Mouse (Mus musculus) heart, adult 2 months (tissue): Measurements from ENCODE around the gene Tbc1d1. TPM values are rescaled to one million over a fixed set of nuclear protein-coding genes. Genes with fewer than 3 reads are reported as not detected.

ENCODE experiments used
- DNase-seq, 2 experiments: peaks; one replicate each; pipeline ENCODE4 v3.0.0; 2021
- H3K27ac ChIP-seq: fragments of 200-600 bp; 2 replicates; pipeline ENCODE4 v1.8.1; 2022
- H3K27me3 ChIP-seq: fragments of 200-500 bp; 2 replicates; pipeline ENCODE4 v1.6.1; 2012; ENCODE audit warnings: mild to moderate bottlenecking, low read length, inconsistent platforms, mixed read lengths; ENCODE audit not compliant: control insufficient read depth, insufficient read depth
- H3K36me3 ChIP-seq: fragments of 200-500 bp; 2 replicates; pipeline ENCODE4 v1.6.1; 2012; ENCODE audit warnings: low read length, inconsistent platforms; ENCODE audit not compliant: control insufficient read depth, insufficient read depth
- H3K4me1 ChIP-seq: fragments of 200-500 bp; 2 replicates; pipeline ENCODE4 v1.6.1; 2011; ENCODE audit warnings: low read length; ENCODE audit not compliant: control insufficient read depth, insufficient read depth
- H3K4me3 ChIP-seq: fragments of 200-600 bp; 2 replicates; pipeline ENCODE4 v1.8.1; 2022
- H3K79me2 ChIP-seq: fragments of 200-500 bp; replicated peaks from 2 replicates; pipeline ENCODE4 v1.6.1; 2012; ENCODE audit warnings: mild to moderate bottlenecking, inconsistent platforms, low read length, moderate library complexity, mixed read lengths; ENCODE audit not compliant: control insufficient read depth, insufficient read depth
- H3K9ac ChIP-seq: fragments of 200-500 bp; 2 replicates; pipeline ENCODE4 v1.6.1; 2012; ENCODE audit warnings: low read depth, mild to moderate bottlenecking, control low read depth, inconsistent platforms, low read length, mixed read lengths
- CTCF ChIP-seq: fragments of 200-600 bp; IDR thresholded peaks from 2 replicates; pipeline ENCODE4 v1.8.1; 2022; ENCODE audit warnings: antibody characterized with exemption, mild to moderate bottlenecking, moderate library complexity
- EP300 ChIP-seq: fragments of 200-500 bp; IDR thresholded peaks from 2 replicates; pipeline ENCODE4 v1.6.1; 2011; ENCODE audit warnings: low read depth, low read length, control low read depth; ENCODE audit not compliant: insufficient read depth
- POLR2A ChIP-seq: fragments of 200-500 bp; IDR thresholded peaks from 2 replicates; pipeline ENCODE4 v1.6.1; 2011; ENCODE audit warnings: mild to moderate bottlenecking, low read depth, low read length, control low read depth; ENCODE audit not compliant: insufficient read depth
- WGBS: fragments of 180-500 bp; shearing (Covaris S2); methylation state at CpG from one replicate; pipeline ENCODE4 v1.1.7; 2018; 5-methylcytosine and 5-hydroxymethylcytosine counted together
- intact Hi-C: fragments of 180-260 bp; cut with DNase I; formaldehyde crosslinking; loops from one replicate; pipeline ENCODE4 v1.15.1; 2025
- polyA plus RNA-seq: library from polyadenylated mRNA; depleted of rRNA; stranded (reverse); fragments of >200 nt; gene quantifications from 2 replicates; pipeline ENCODE4 v1.2.3, GENCODE M21; 2012
- total RNA-seq, 2 experiments: library from RNA; stranded (reverse); gene quantifications; 2 replicates each; pipeline ENCODE4 v1.2.3; 2021

The Tbc1d1 gene
- total and polyA plus RNA-seq, 3 experiments, result 13.2 to 22.1 (median 13.6) TPM

DNA sequence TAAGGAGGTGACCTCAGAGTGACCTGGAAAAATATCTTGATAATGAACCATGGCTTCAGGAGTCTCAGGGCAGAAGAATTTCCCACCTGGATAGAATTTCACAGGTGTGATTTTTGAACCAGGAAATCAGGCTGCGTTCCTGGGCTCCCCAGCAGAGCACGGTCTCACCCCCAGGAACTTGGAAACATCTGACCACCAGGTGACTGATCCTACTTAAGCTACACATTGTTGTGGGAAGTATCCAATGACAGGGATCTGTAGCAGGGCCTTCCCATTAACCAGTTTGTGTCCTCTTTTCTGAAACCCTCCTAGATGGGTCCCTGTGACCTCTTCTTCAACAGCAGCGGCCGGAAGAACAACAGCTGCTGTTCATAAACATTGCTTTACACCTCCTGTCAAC is 227.1 kb downstream of the Tbc1d1 start:
- peaks cover 3% of the 10 kb centered on the region; the same call in 1 of the 2 replicates for H3K36me3 ChIP-seq
- H3K4me1 ChIP-seq, result peaks cover 26% of the 10 kb centered on the region
- DNase-seq, result peak in 1 of 2 experiments; percentile 15
- no peaks in the 10 kb centered on the region for H3K27me3 ChIP-seq
- 95% methylated on average over 4 of the region's 4 CpGs for WGBS
- no peak overlapping the region for H3K9ac ChIP-seq
- TF ChIP-seq POLR2A, result no peak
- no peak for TF ChIP-seq EP300
- intact Hi-C loops, result loop anchor here (2.0 to 5.0 kb wide), 2 partner anchors 124 to 319 kb away; no protein-coding TSS in a partner anchor
- H3K79me2 ChIP-seq, result no peaks in the 10 kb centered on the region
- H3K4me3 ChIP-seq, result no peak overlapping the region
- H3K27ac ChIP-seq, result peak overlapping the region; percentile 54

- Histone ChIP-seq H3K27ac (no peak overlapping the region), H3K9ac (no peak overlapping the region), H3K79me2 (no peaks in the 10 kb centered on the region), H3K4me3 (no peak overlapping the region), H3K4me1 (peaks cover 21% of the 10 kb centered on the region), H3K36me3 (peaks cover 3% of the 10 kb centered on the region; the same call in 1 of the 2 replicates), H3K27me3 (no peaks in the 10 kb centered on the region)
- TF ChIP-seq POLR2A (no peak), CTCF (no peak), EP300 (no peak)
- WGBS, result 80% methylated on average over 6 of the region's 6 CpGs
- DNase-seq, result peak in 1 of 2 experiments; percentile 20
- intact Hi-C loops, result loop anchor here (5.0 kb wide), 1 partner anchor 318 kb away; no protein-coding TSS in a partner anchor
These were observed 228.4 kb downstream of the Tbc1d1 start for GRCm38 (mm10) chr5:64384546-64384945.

GRCm38 (mm10) chr5:64386996-64387395 is 230.9 kb downstream of the Tbc1d1 start:
- Histone ChIP-seq H3K9ac (no peak overlapping the region), H3K27ac (peak overlapping the region; percentile 73), H3K27me3 (no peaks in the 10 kb centered on the region), H3K36me3 (peaks cover 3% of the 10 kb centered on the region; the same call in 1 of the 2 replicates), H3K79me2 (no peaks in the 10 kb centered on the region), H3K4me1 (peaks cover 17% of the 10 kb centered on the region), H3K4me3 (no peak overlapping the region)
- intact Hi-C loops, result loop anchor here (5.0 kb wide), 2 partner anchors 195 to 295 kb away; no protein-coding TSS in a partner anchor
- peak; percentile 19 to 38 for DNase-seq
- 51% methylated on average over 3 of the region's 3 CpGs for WGBS
- TF ChIP-seq EP300, result peak; percentile 85; the same call in 1 of the 2 replicates
- TF ChIP-seq CTCF, result no peak

GRCm38 (mm10) chr5:64389202-64389929 is 233.3 kb downstream of the Tbc1d1 start:
- Histone ChIP-seq H3K79me2 (no peaks in the 10 kb centered on the region), H3K27ac (peak overlapping the region; percentile 73), H3K9ac (no peak overlapping the region), H3K36me3 (no peaks in the 10 kb centered on the region; the same call in 1 of the 2 replicates), H3K4me3 (no peak overlapping the region), H3K4me1 (peaks cover 19% of the 10 kb centered on the region), H3K27me3 (no peaks in the 10 kb centered on the region)
- no peak for TF ChIP-seq EP300
- TF ChIP-seq POLR2A, result no peak
- no peak for TF ChIP-seq CTCF
- intact Hi-C loops, result loop anchor here (5.0 kb wide), 2 partner anchors 193 to 293 kb away; no protein-coding TSS in a partner anchor
- WGBS, result under 1% methylated on average over 6 of the region's 6 CpGs
- DNase-seq, result peak in 1 of 2 experiments; percentile 48

DNA sequence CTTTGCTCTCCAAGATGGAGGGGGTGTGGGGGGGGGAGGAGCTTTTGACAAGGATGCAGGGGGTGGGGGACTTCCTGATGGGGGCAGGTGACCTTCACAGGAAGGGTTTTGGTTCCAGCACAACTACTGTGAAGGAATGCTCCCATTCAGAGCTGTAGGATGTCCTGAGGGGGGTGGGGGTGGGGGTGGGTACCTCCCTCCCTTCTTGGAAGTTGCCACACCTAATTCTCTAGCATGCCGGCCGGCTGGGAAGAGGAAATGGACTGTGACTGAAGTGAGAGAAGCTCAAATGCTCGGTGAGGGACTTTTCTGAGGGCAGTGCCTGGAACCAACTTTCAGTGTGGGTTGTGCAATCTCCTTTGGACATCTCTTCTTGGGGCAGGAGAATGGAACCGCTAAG is 235.2 kb downstream of the Tbc1d1 start:
- peak overlapping the region; percentile 56 for H3K27ac ChIP-seq
- no peaks in the 10 kb centered on the region for H3K27me3 ChIP-seq
- no peak for DNase-seq
- 0 out of 2 replicates have a peak, but pooled peaks have one; percentile 15 for TF ChIP-seq EP300
- TF ChIP-seq CTCF, result no peak
- H3K9ac ChIP-seq, result no peak overlapping the region
- peaks cover 19% of the 10 kb centered on the region for H3K4me1 ChIP-seq
- intact Hi-C loops, result no loop called here
- WGBS, result 30% methylated on average over 4 of the region's 4 CpGs
- H3K79me2 ChIP-seq, result no peaks in the 10 kb centered on the region
- no peak overlapping the region for H3K4me3 ChIP-seq
- no peaks in the 10 kb centered on the region; the same call in 1 of the 2 replicates for H3K36me3 ChIP-seq

- H3K9ac ChIP-seq, result no peak overlapping the region
- no peaks in the 10 kb centered on the region for H3K79me2 ChIP-seq
- peaks cover 19% of the 10 kb centered on the region for H3K4me1 ChIP-seq
- no peaks in the 10 kb centered on the region for H3K27me3 ChIP-seq
- no peak for TF ChIP-seq CTCF
- TF ChIP-seq EP300, result no peak
- no peak for TF ChIP-seq POLR2A
- 72% methylated on average over 8 of the region's 8 CpGs for WGBS
- H3K4me3 ChIP-seq, result no peak overlapping the region
- no peak for DNase-seq
- intact Hi-C loops, result no loop called here
- H3K36me3 ChIP-seq, result no peaks in the 10 kb centered on the region; the same call in 1 of the 2 replicates
- H3K27ac ChIP-seq, result peak overlapping the region; percentile 56
These were observed 236.4 kb downstream of the Tbc1d1 start for GRCm38 (mm10) chr5:64392426-64393020.
